Mouse (Mus musculus) right cerebral cortex, postnatal 36 days (tissue): ENCODE measurements at regions not wholly inside any gene's neighbourhood (a gene's known extent, or its start where the extent isn't known, plus 50 kb on each side); places are given as distances from the start of the nearest gene placed in this dataset.
A peak's percentile ranks its signal among the peaks of the same experiment; 100 is the strongest.

Source experiments
- DNase-seq, 2 experiments: peaks; one replicate each; pipeline ENCODE4 v3.0.0; 2022; ENCODE audit warnings: low spot score in 2 of 2, mixed read lengths in 1 of 2

GRCm38 (mm10) chr15:34775714-34776113 is 418.0 kb upstream of the 9430069I07Rik start:
- no peak for DNase-seq

DNA sequence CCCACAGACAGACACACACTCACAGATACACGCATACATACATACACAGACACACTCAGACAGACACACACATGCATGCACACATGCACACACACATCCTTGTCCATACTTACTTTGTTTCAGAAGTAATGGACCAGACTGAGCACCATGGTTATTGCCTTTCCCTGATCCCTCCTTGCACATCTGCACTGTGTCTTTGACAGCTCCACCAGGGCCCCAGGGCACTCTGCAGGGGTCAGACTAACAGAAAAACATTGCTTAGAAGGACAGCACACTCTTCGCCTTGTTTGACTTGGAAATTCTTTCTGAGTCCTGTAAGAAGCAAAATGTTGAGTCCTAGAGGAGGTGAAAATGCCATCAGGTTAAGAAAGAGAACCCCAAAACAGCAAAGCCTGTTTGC is 394.1 kb upstream of the 9430069I07Rik start:
- no peak for DNase-seq

- no peak for DNase-seq
Observed at GRCm38 (mm10) chr15:34751021-34751420, 393.3 kb upstream of the 9430069I07Rik start.

DNA sequence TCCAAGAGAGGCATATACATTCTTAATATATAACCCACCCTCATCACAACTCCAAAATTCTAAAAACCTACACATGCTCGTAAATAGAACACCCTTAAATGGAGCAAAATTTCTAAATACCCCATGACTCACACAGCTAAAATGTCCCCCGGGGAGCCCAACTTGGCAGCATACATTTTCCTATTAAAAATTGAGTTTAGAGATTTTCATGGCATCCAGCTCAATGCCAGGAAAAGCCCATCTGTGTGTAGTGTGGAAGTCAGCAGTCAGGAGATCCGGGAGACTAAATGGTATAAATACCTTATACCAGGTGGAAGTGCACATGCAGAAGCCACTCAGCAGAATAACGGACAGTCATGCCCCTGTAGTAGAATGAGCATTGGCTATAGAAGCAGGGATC is 389.4 kb upstream of the 9430069I07Rik start:
- peak; percentile 24 to 27 for DNase-seq

DNA sequence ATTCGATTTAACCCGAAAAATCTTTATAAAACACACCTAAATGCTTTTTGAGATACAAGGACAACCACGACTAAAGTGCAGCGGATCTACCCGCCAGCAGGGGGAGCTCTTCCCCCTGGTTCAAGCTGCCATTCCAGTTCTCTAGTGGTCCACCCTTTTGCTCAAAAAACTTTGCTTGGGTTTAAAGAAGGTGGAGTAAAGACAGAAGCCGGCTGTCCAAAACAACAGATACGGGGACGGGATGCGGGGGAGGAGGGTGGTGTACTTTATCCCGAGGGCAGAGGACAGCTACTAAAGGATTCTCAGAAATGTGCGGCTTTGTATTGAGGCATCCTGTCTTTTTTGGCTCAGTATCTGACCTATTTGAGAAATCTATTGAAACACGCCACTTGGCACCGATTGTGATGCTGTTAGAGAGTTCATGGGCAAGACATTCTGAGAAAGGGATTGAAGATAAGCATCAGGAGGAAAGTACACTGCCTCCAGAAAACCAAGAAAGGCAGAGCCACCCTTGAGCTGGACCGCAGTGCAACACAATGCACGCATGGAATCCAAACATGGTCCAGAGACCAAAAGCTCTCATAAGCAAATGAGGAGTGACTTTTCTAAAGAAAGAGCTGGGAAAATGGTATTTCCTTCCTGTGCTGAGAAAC is 385.6 kb upstream of the 9430069I07Rik start:
- peak; percentile 21 to 55 for DNase-seq

GRCm38 (mm10) chr15:34741488-34741887 is 383.8 kb upstream of the 9430069I07Rik start:
- no peak for DNase-seq
